Mouse (Mus musculus): ENCODE measurements at regions not wholly inside any gene's neighbourhood (a gene's known extent, or its start where the extent isn't known, plus 50 kb on each side); places are given as distances from the start of the nearest gene placed in this dataset.

DNA sequence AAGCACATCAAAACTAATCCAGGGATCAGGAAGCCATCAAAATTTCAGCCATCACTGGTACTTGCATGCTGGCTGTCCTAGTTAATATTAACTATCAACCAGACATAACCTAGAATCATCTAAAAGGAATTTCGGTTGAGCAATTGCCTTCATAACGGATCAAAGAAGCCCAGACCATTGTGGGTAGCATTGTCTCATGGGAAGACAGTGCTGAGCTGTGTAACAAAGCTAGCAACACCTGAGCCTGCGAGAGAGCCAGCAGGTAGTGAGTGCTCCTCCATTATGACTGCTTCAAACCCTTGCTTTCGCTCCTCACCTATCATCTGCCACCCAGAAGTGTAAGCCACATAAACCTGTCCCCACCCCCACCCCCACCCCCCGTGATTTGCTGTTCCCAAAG is 169.6 kb upstream of the Fat1 start:
- TF ChIP-seq CTCF (IDR thresholded peaks at IDR 0.05; ENCODE audit: low read depth) (no peak), EP300 (IDR thresholded peaks at IDR 0.05; ENCODE audit: low read depth) (no peak)

Data from liver, embryonic 14.5 days (tissue).